Mouse (Mus musculus) CH12.LX (cell line): ENCODE results near the gene Dnal1. TPM values are rescaled to one million over a fixed set of nuclear protein-coding genes. Genes with fewer than 3 reads are reported as not detected.

ENCODE experiments used
- DNase-seq: peaks from one replicate; pipeline ENCODE4 v3.0.0-alpha.2; 2013; ENCODE audit errors: extremely low read depth
- H3K27ac ChIP-seq: 2 replicates; pipeline ENCODE4 v1.5.1; 2012; ENCODE audit warnings: low read depth, mild to moderate bottlenecking, control low read depth, moderate library complexity; ENCODE audit not compliant: insufficient read depth
- H3K27me3 ChIP-seq: replicated peaks from 2 replicates; pipeline ENCODE3; 2012; ENCODE audit warnings: inconsistent platforms
- H3K36me3 ChIP-seq, 2 experiments: replicated peaks in 1 of 2; 2 replicates each; pipeline versions ENCODE3 to v1.6.1; 2012; ENCODE audit warnings: inconsistent platforms in 1 of 2, low read length in 1 of 2, mild to moderate bottlenecking in 1 of 2, mixed read lengths in 1 of 2, moderate library complexity in 1 of 2; ENCODE audit not compliant: control insufficient read depth in 1 of 2, insufficient read depth in 1 of 2
- H3K4me1 ChIP-seq, 2 experiments: 2 replicates each; pipeline ENCODE4 v1.6.1; 2012; ENCODE audit warnings: inconsistent platforms in 1 of 2, moderate library complexity in 1 of 2; ENCODE audit not compliant: insufficient read depth in 2 of 2, control insufficient read depth in 1 of 2
- H3K4me2 ChIP-seq: 2 replicates; pipeline ENCODE4 v1.6.1; 2012; ENCODE audit warnings: low read depth, mild to moderate bottlenecking, control low read depth; ENCODE audit not compliant: poor library complexity, insufficient read depth, severe bottlenecking
- H3K4me3 ChIP-seq, 3 experiments: fragments of 150-350 bp in 1 of 3; sonication (generic) in 1 of 3; replicated peaks in 1 of 3; 2 replicates each; pipeline versions ENCODE3 to v1.5.1; 2011 to 2012; ENCODE audit warnings: low read depth in 2 of 3, low read length in 2 of 3, mild to moderate bottlenecking in 2 of 3, moderate library complexity in 2 of 3, control low read depth in 1 of 3, improper control_type of control experiment in 1 of 3, inconsistent platforms in 1 of 3, mixed read lengths in 1 of 3; ENCODE audit not compliant: poor library complexity in 1 of 3
- H3K79me2 ChIP-seq: replicated peaks from 2 replicates; pipeline ENCODE4 v1.6.1; 2012; ENCODE audit warnings: mild to moderate bottlenecking, moderate library complexity; ENCODE audit not compliant: control insufficient read depth, poor library complexity, insufficient read depth, severe bottlenecking; ENCODE audit errors: extremely low read depth
- H3K9ac ChIP-seq: 2 replicates; pipeline ENCODE4 v1.6.1; 2012; ENCODE audit warnings: low read depth, mild to moderate bottlenecking, control low read depth, moderate library complexity; ENCODE audit not compliant: insufficient read depth
- H3K9me3 ChIP-seq: replicated peaks from 2 replicates; pipeline ENCODE3; 2012; ENCODE audit warnings: low read length, inconsistent platforms, mixed read lengths
- CHD1 ChIP-seq: IDR thresholded peaks from 2 replicates; pipeline ENCODE4 v1.6.1; 2012; ENCODE audit warnings: low read depth, low read length, improper control_type of control experiment, inconsistent platforms
- CHD2 ChIP-seq: IDR thresholded peaks from 2 replicates; pipeline ENCODE4 v1.6.1; 2011; ENCODE audit warnings: low read length, improper control_type of control experiment
- CTCF ChIP-seq, 2 experiments: IDR thresholded peaks in 1 of 2; conservative IDR thresholded peaks in 1 of 2; 2 replicates each; pipeline ENCODE4 v1.5.1; 2011 to 2012; ENCODE audit warnings: low read depth in 2 of 2, low read length in 2 of 2, improper control_type of control experiment in 1 of 2, inconsistent platforms in 1 of 2, mild to moderate bottlenecking in 1 of 2, moderate library complexity in 1 of 2
- ETS1 ChIP-seq: conservative IDR thresholded peaks from 2 replicates; pipeline ENCODE4 v1.6.1; 2012; ENCODE audit warnings: low read depth, mild to moderate bottlenecking, inconsistent platforms, low read length, improper control_type of control experiment, moderate library complexity
- GABPA ChIP-seq: IDR thresholded peaks from 2 replicates; pipeline ENCODE4 v1.6.1; 2012; ENCODE audit warnings: low read depth, low read length, improper control_type of control experiment, inconsistent platforms; ENCODE audit not compliant: insufficient replicate concordance
- JUND ChIP-seq: conservative IDR thresholded peaks from 2 replicates; pipeline ENCODE4 v1.6.1; 2011; ENCODE audit warnings: low read depth, low read length, improper control_type of control experiment
- MAZ ChIP-seq: IDR thresholded peaks from 2 replicates; pipeline ENCODE4 v1.6.1; 2012; ENCODE audit warnings: low read depth, mild to moderate bottlenecking, inconsistent platforms, low read length, improper control_type of control experiment, moderate library complexity
- MXI1 ChIP-seq: IDR thresholded peaks from 2 replicates; pipeline ENCODE4 v1.6.1; 2011; ENCODE audit warnings: mild to moderate bottlenecking, low read depth, low read length, improper control_type of control experiment
- MYC ChIP-seq: IDR thresholded peaks from 2 replicates; pipeline ENCODE4 v1.6.1; 2011; ENCODE audit warnings: low read depth, mild to moderate bottlenecking, improper control_type of control experiment, low read length
- NRF1 ChIP-seq: IDR thresholded peaks from 2 replicates; pipeline ENCODE4 v1.6.1; 2014; ENCODE audit warnings: low read depth, mild to moderate bottlenecking, inconsistent platforms, low read length, improper control_type of control experiment, moderate library complexity
- PAX5 ChIP-seq: IDR thresholded peaks from 2 replicates; pipeline ENCODE4 v1.6.1; 2012; ENCODE audit warnings: low read length, inconsistent platforms, mixed read lengths
- POLR2A ChIP-seq: IDR thresholded peaks from 2 replicates; pipeline ENCODE4 v1.6.1; 2011; ENCODE audit warnings: low read depth, mild to moderate bottlenecking, improper control_type of control experiment, low read length
- RAD21 ChIP-seq: IDR thresholded peaks from 2 replicates; pipeline ENCODE4 v1.6.1; 2011; ENCODE audit warnings: low read depth, mild to moderate bottlenecking, low read length, improper control_type of control experiment, moderate library complexity
- RCOR1 ChIP-seq: conservative IDR thresholded peaks from 2 replicates; pipeline ENCODE4 v1.6.1; 2012; ENCODE audit warnings: low read depth, mild to moderate bottlenecking, inconsistent platforms, low read length, improper control_type of control experiment
- SIN3A ChIP-seq: IDR thresholded peaks from 2 replicates; pipeline ENCODE4 v1.6.1; 2012; ENCODE audit warnings: low read length, improper control_type of control experiment, inconsistent platforms
- TBP ChIP-seq: conservative IDR thresholded peaks from 2 replicates; pipeline ENCODE4 v1.6.1; 2011; ENCODE audit warnings: low read depth, low read length, improper control_type of control experiment
- ZC3H11A ChIP-seq: IDR thresholded peaks from 2 replicates; pipeline ENCODE4 v1.6.1; 2012; ENCODE audit warnings: low read depth, mild to moderate bottlenecking, inconsistent platforms, low read length, improper control_type of control experiment
- ZMIZ1 ChIP-seq: IDR thresholded peaks from 2 replicates; pipeline ENCODE4 v1.6.1; 2012; ENCODE audit warnings: low read depth, mild to moderate bottlenecking, inconsistent platforms, low read length, improper control_type of control experiment
- ZNF384 ChIP-seq: IDR thresholded peaks from 2 replicates; pipeline ENCODE4 v1.6.1; 2012; ENCODE audit warnings: low read depth, low read length, improper control_type of control experiment, inconsistent platforms
- dilution Hi-C: fragments of 300-500 bp; cut with MboI; formaldehyde crosslinking; loops from 2 replicates; pipeline ENCODE4 v1.14.3; 2020; ENCODE audit warnings: low sequenced_read_pairs; ENCODE audit not compliant: extremely low pct_unique_long_range_greater_than_20kb, extremely low pct_ligation_motif_present
- in situ Hi-C: fragments of 300-500 bp; cut with MboI; formaldehyde crosslinking; loops from 3 replicates; pipeline ENCODE4 v1.14.3; 2019; ENCODE audit warnings: low sequenced_read_pairs, low pct_ligation_motif_present, low pct_unique_long_range_greater_than_20kb, mixed read lengths
- polyA plus RNA-seq: library from polyadenylated mRNA; unstranded; fragments of >175 nt; gene quantifications from 2 replicates; pipeline ENCODE4 v1.2.1, GENCODE M21; 2012; ENCODE audit warnings: low read depth; ENCODE audit not compliant: insufficient read length
- total RNA-seq, 2 experiments: library from RNA; depleted of rRNA; stranded (reverse); fragments of 300-350 nt in 1 of 2; fragments of >200 nt in 1 of 2; gene quantifications; 2 replicates each; pipeline ENCODE4 v1.2.3; 2012 to 2014

Gene Dnal1
- total and polyA plus RNA-seq, 3 experiments, result 1.6 to 2.1 (median 1.7) TPM

- in situ Hi-C loops, result no loop called here
- H3K4me1 ChIP-seq, result no peaks in the 10 kb centered on the region
These were observed 34.5 kb downstream of the Dnal1 start for GRCm38 (mm10) chr12:84148622-84149012.

DNA sequence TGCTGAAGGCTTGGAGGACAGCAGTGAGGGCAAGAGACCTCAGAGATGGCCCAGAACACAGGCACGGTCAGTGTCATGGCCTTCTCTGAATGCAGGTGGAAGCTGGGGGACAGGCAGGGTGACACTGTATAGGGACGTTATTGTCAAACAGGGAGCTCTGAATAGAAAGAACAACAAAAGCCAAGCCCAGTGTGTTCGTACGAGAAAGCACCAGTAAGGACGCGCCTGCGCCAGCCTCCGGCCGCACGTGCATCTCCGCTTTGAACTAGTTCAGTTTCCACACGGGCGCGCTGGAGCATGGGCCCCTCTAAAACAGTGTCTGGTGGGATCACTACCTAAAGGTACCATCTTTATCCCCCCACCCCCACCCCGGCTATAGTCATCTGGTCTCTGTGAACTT lies 35.8 kb downstream of the Dnal1 start:
- H3K4me3 ChIP-seq, result no peak overlapping the region
- no peak overlapping the region for H3K9ac ChIP-seq
- dilution Hi-C loops, result no loop called here
- DNase-seq, result no peak
- no peak overlapping the region for H3K27ac ChIP-seq
- H3K36me3 ChIP-seq, result peaks cover 32 to 81% of the 10 kb centered on the region in 2 experiments
- no peaks in the 10 kb centered on the region for H3K27me3 ChIP-seq
- H3K9me3 ChIP-seq, result no peaks in the 10 kb centered on the region
- H3K4me1 ChIP-seq, result no peaks in the 10 kb centered on the region
- in situ Hi-C loops, result no loop called here
- no peaks in the 10 kb centered on the region for H3K79me2 ChIP-seq
- no peak overlapping the region for H3K4me2 ChIP-seq
- TF ChIP-seq JUND (no peak), MAZ (no peak), ZNF384 (no peak), ZC3H11A (no peak), ZMIZ1 (no peak), CHD1 (no peak), RCOR1 (no peak), TBP (no peak), RAD21 (no peak), CHD2 (no peak), GABPA (no peak), NRF1 (no peak), CTCF (conservative IDR thresholded peaks at IDR 0.05 in 1 of 2, IDR thresholded peaks at IDR 0.05 in 1 of 2; ENCODE audit: low read depth in 2 of 2, low read length in 2 of 2) (no peak), MYC (no peak), ETS1 (no peak), POLR2A (no peak)

More at GRCm38 (mm10) chr12:84148622-84149012, 34.5 kb downstream of the Dnal1 start:
- no peak overlapping the region for H3K4me3 ChIP-seq
- no peak for TF ChIP-seq CHD1
- TF ChIP-seq ZNF384, result no peak
- no peak for TF ChIP-seq MYC
- TF ChIP-seq MXI1, result no peak
- TF ChIP-seq JUND, result no peak
- no peak for TF ChIP-seq PAX5
- no peak for TF ChIP-seq SIN3A
- TF ChIP-seq, all 38 proteins: peak for 0
- dilution Hi-C loops, result no loop called here
- Histone ChIP-seq H3K79me2 (no peaks in the 10 kb centered on the region), H3K36me3 (peaks cover 27 to 77% of the 10 kb centered on the region in 2 experiments), H3K9me3 (no peaks in the 10 kb centered on the region), H3K27me3 (no peaks in the 10 kb centered on the region), H3K9ac (no peak overlapping the region), H3K4me2 (no peak overlapping the region), H3K27ac (no peak overlapping the region)
- DNase-seq, result no peak
